Mouse (Mus musculus) liver (tissue): Measurements from ENCODE around the gene Med13l.

ENCODE experiments used
- DNase-seq: peaks from one replicate; pipeline ENCODE4 v3.0.0-alpha.2; 2020; ENCODE audit warnings: mixed read lengths

Gene Med13l

GRCm38 (mm10) chr5:118665023-118665422 lies 104.5 kb downstream of the Med13l start:
- DNase-seq, result no peak

DNA sequence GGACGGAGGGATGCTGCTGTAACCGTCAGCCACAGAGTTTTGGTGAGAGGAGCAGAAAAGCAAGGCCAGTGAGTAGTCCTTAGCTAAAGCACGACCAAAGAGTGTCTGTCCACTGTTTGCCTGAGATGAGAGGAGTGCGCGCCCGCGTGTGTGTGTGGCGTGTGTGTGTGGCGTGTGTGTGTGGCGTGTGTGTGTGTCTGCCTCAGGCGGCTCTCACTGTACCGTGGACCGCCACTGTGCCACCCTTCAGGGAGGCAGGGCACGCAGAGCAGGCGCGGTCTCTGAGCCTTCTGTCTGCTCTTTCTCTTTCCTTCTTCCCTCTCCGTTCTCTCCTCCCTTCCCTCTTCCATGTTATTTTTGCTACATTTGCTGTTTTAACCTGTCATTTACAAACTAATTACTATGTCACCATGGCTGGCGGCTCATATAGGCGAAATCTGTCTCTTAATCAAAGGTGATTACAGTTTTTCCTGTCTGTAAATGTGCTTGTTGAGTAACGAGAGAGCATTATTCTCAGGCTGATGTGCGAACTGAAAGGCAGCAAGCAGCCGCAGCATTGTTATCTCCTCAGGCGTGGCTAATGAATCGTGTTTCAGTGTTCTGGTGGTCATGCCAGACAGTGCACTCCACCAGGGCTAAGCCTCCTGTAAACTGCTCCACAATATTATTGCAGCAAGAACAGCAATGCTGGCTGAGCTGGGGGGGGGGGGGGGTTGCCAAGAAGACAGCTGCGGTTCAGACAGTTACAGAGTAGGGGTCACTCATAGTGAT lies 106.1 kb downstream of the Med13l start:
- no peak for DNase-seq

GRCm38 (mm10) chr5:118667863-118668262 lies 107.4 kb downstream of the Med13l start:
- no peak for DNase-seq

DNA sequence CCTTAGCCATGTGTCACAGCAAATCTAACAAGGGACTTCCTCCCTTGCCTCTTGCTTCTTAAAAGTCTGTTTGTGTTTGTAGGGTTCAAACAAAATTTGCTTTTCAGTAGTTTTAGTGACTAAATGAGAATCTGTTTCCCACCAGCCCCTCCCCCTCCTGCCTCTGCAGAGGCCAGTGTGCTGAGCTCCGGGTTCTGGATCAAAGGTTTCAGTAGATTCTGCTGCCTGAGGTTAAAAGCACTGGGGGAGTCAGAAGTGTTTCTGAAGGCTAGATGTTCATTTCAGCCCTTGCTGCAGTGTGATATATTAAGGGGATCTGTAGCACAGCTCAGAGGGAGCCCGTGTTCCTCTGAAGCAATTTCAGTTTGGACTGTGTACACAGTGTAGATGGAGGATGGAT lies 108.5 kb downstream of the Med13l start:
- DNase-seq, result no peak

DNA sequence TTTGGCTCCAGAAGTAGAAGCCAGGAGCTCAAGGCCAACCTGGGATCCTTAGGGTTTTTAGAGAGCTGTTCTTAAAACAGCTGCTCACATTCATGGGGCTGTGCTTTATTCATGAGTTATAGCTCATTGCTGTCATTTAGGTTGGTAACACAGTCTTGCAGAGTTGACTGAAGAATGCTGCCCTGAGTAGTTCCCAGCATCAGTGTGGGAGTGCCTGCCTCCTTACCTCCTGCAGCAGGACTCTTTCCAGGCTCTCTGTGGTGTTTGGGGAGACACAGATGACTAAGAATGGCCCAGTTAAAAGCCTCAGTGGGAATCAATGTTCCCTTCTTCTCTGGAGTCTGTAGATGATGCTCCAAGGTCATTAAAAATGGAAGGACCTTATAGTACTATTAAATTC lies 111.6 kb downstream of the Med13l start:
- no peak for DNase-seq

GRCm38 (mm10) chr5:118673859-118674258 lies 113.4 kb downstream of the Med13l start:
- no peak for DNase-seq

- no peak for DNase-seq
Observed at GRCm38 (mm10) chr5:118674321-118674720, 113.8 kb downstream of the Med13l start.

DNA sequence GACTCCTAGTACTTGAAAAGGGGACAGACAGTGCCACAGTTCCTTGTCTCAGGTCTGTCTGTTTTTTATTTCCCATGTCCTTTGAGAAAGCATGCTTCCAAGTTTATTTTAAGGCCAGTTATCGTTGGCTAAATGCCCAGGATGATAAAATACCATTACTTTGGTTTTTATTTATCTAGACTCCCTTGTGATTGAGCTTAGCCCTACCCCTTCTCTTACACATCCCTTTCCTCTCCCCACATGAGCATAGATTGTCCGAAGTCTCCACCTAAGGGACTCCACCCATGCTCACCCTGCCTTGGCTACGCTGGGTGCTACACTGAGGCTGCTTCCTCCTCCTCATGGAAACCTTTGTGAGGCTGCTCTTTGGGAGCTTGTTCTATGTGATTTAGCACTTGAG lies 115.2 kb downstream of the Med13l start:
- DNase-seq, result no peak

GRCm38 (mm10) chr5:118676151-118676918 lies 115.9 kb downstream of the Med13l start:
- DNase-seq, result no peak

GRCm38 (mm10) chr5:118679283-118679835 lies 118.9 kb downstream of the Med13l start:
- no peak for DNase-seq

DNA sequence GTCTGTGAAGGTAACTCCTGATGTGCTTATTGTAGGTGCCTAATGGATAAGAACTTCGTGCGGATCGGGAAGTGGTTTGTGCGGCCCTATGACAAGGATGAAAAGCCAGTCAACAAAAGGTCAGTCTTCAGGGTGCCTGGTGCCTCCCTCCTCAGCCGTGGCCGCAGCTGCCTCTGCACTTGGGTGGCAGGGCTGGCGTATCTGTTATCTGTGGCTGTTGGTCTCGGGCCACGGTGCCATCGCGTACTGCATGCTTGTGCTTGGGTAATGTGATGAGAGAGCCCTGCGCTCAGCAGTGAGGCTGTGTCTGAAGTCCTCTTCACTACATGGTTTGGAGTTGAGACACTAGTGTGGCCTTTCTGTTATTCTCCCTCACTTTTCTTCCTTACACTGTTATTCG lies 120.4 kb downstream of the Med13l start:
- no peak for DNase-seq

DNA sequence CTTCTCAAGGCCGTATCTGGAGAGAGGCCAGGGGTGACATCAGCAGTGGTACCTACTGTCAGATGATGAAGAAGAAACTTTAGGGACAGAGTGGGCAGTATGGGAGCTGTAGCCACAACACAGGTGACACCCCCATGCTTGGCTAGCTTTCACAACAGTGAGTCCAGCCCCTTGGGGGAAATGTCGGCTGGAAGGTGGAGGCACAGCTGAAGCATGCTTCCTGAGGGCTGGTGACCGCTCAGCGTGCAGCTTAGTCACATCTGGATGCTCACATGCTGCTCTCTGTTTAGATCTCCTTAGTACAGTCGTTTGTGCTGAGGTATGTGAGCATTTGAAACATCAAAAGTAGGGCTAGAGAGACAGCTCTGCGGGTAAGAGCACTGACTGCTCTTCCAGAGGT lies 121.5 kb downstream of the Med13l start:
- no peak for DNase-seq

- DNase-seq, result no peak
Observed at GRCm38 (mm10) chr5:118685145-118685544, 124.7 kb downstream of the Med13l start.

- DNase-seq, result no peak
Observed at GRCm38 (mm10) chr5:118686021-118686420, 125.5 kb downstream of the Med13l start.

DNA sequence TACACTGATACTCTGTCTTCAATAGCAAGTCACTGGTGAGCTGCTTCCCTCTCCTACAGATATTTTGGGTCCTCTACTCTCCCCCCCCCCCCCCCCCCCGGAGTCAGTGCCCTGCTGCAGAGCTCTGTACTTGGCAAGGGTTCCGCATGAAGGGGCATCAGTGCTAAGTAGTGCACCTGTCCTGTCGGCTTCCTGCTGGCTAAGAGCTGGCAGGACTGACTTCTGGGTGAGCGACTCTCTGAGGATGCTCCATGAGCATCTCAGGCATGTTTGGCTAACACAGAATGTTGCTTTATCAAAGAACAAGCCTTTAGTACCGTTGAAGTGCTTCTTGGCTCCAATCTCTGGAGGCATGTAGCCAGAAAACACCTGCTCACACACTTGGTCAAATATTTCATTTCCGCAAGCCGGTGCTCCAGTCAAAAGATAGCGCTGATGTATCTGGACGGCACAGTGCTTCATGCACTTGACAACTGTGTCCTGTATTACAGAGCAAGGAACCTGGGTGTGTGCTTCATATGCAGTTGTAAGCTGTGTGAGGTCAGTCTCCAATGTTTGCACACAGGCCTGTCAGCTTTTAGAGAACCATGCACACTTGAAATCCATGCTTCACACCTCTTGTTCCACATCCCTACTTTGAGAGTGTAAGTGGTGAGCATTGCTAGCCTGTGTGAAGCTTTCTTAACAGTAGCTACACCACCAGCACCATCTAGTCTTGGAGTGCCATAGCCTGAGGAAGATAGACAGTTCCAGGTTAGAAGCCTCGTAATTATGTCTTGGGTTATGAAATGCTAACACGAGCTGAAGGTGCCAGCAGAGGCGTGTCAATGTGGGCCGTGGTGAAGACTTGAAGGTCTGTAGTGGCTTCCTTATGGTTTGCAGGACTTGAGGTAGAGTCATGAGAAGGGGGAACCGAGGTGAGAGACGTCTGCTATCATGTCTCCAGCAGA lies 128.7 kb downstream of the Med13l start:
- DNase-seq, result no peak

GRCm38 (mm10) chr5:118691025-118691709 lies 130.7 kb downstream of the Med13l start:
- no peak for DNase-seq

GRCm38 (mm10) chr5:118691710-118692040 lies 131.2 kb downstream of the Med13l start:
- no peak for DNase-seq

- no peak for DNase-seq
Observed at GRCm38 (mm10) chr5:118693996-118694395, 133.5 kb downstream of the Med13l start.

- no peak for DNase-seq
Observed at GRCm38 (mm10) chr5:118697073-118697472, 136.6 kb downstream of the Med13l start.

DNA sequence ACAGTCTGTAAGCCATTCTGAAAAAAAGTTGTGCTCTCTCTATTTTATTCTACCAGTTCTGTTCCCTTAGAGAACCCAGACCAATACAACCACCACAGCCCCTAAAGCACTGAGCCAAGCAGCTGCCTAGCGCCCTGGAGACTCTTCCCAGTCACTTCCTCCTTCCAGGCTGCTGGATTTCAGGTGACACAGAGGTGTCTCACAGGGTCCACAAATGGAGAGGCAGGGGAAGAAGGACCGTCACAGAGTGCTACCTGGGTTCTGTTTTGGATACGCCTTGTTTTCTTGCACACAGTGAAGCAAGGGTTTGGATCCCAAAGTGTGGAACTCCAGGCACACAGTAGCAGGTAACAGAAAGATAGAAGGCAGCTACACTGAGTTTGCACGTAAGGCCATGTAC lies 140.5 kb downstream of the Med13l start:
- DNase-seq, result no peak

DNA sequence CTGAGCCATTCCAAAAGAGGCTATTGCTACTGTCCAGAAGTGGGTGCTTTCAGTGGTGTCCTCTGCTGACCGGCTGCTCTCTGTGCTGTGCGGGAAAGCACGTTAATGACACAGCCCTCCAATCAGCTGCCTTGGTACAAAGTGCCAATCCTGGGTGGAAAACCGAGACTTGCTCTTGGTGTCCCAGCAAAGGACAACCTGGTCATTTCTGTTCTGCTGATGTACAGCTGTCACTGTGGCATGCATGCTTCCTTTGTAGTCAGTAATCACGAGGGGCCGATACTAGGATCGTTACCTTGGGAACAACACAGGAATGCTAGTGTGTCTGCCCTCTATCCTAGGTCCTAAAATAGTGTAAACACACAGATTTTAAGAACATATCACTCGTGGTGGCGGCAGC lies 142.2 kb downstream of the Med13l start:
- DNase-seq, result no peak

- peak; percentile 50 for DNase-seq
Observed at GRCm38 (mm10) chr5:118704148-118704547, 143.7 kb downstream of the Med13l start.
